Mouse (Mus musculus) limb, embryonic 13.5 days (tissue): ENCODE measurements around the gene Grb2. TPM values are rescaled to one million over a fixed set of nuclear protein-coding genes. Genes with fewer than 3 reads are reported as not detected.

Source experiments
- ATAC-seq: fragments of 200-750 bp; cut with Nextera tagmentation; 2 replicates; pipeline ENCODE4 v1.8.0; 2017; ENCODE audit warnings: low read depth, moderate number of reproducible peaks, moderate TSS enrichment; ENCODE audit not compliant: low FRiP score
- H3K27ac ChIP-seq: fragments of 300-500 bp; sonication (generic); 2 replicates; pipeline ENCODE4 v1.5.1; 2015; ENCODE audit warnings: inconsistent platforms, mild to moderate bottlenecking, moderate library complexity
- H3K27me3 ChIP-seq: fragments of 300-500 bp; sonication (generic); 2 replicates; pipeline ENCODE4 v1.6.1; 2015; ENCODE audit warnings: mild to moderate bottlenecking, inconsistent platforms
- H3K36me3 ChIP-seq: fragments of 300-500 bp; sonication (generic); 2 replicates; pipeline ENCODE4 v1.6.1; 2015; ENCODE audit warnings: inconsistent platforms, mild to moderate bottlenecking, moderate library complexity
- H3K4me1 ChIP-seq: fragments of 300-500 bp; sonication (generic); 2 replicates; pipeline ENCODE4 v1.6.1; 2015; ENCODE audit warnings: inconsistent platforms
- H3K4me2 ChIP-seq: fragments of 300-500 bp; sonication (generic); replicated peaks from 2 replicates; pipeline ENCODE4 v1.6.1; 2015; ENCODE audit warnings: inconsistent platforms, mild to moderate bottlenecking, moderate library complexity
- H3K4me3 ChIP-seq: fragments of 300-500 bp; sonication (generic); 2 replicates; pipeline ENCODE4 v1.5.1; 2015; ENCODE audit warnings: moderate library complexity, mild to moderate bottlenecking, inconsistent platforms
- H3K9ac ChIP-seq: fragments of 300-500 bp; sonication (generic); 2 replicates; pipeline ENCODE4 v1.6.1; 2015; ENCODE audit warnings: mild to moderate bottlenecking, inconsistent platforms
- H3K9me3 ChIP-seq: fragments of 300-500 bp; sonication (generic); 2 replicates; pipeline ENCODE4 v1.6.1; 2016; ENCODE audit warnings: inconsistent platforms
- WGBS: fragments of 180-500 bp; shearing (Covaris S2); methylation state at CpG from one replicate; pipeline ENCODE4 v1.1.7; 2015; 5-methylcytosine and 5-hydroxymethylcytosine counted together
- polyA plus RNA-seq: library from polyadenylated mRNA; unstranded; fragments of >200 nt; fragmentation: Nextera tagmentation; extraction: Ambion mirVana; gene quantifications from 2 replicates; pipeline ENCODE4 v1.2.1, GENCODE M21; 2015

Grb2 gene
- polyA plus RNA-seq, 1 experiment from 2014 or later: 102 TPM

GRCm38 (mm10) chr11:115615108-115615825 lies 93.1 kb downstream of the Grb2 start:
- H3K9me3 ChIP-seq: no peaks in the 10 kb centered on the region
- H3K4me3 ChIP-seq: no peak overlapping the region
- no peaks in the 10 kb centered on the region for H3K27me3 ChIP-seq
- no peak for ATAC-seq
- H3K36me3 ChIP-seq: peaks cover 42% of the 10 kb centered on the region
- 84% methylated on average over 15 of the region's 15 CpGs for WGBS
- peak overlapping the region; percentile 31; the same call in 1 of the 2 replicates for H3K9ac ChIP-seq
- H3K4me1 ChIP-seq: peaks cover 18% of the 10 kb centered on the region
- no peak overlapping the region for H3K27ac ChIP-seq
- H3K4me2 ChIP-seq: no peak overlapping the region

GRCm38 (mm10) chr11:115614346-115615107 lies 93.9 kb downstream of the Grb2 start:
- Histone ChIP-seq H3K4me3 (no peak overlapping the region), H3K4me1 (peaks cover 18% of the 10 kb centered on the region), H3K27me3 (no peaks in the 10 kb centered on the region), H3K4me2 (no peak overlapping the region), H3K27ac (no peak overlapping the region), H3K36me3 (peaks cover 40% of the 10 kb centered on the region), H3K9ac (no peak overlapping the region), H3K9me3 (no peaks in the 10 kb centered on the region)
- WGBS: 86% methylated on average over 10 of the region's 10 CpGs
- no peak for ATAC-seq

GRCm38 (mm10) chr11:115613138-115613945 lies 95.1 kb downstream of the Grb2 start:
- Histone ChIP-seq H3K4me3 (peak overlapping the region; percentile 63), H3K27me3 (no peaks in the 10 kb centered on the region), H3K4me2 (peak overlapping the region; percentile 81), H3K9ac (peak overlapping the region; percentile 70), H3K27ac (peak overlapping the region; percentile 86), H3K9me3 (no peaks in the 10 kb centered on the region), H3K36me3 (peaks cover 44% of the 10 kb centered on the region), H3K4me1 (peaks cover 18% of the 10 kb centered on the region)
- no peak; the same call in 1 of the 2 replicates for ATAC-seq
- WGBS: under 1% methylated on average over 16 of the region's 16 CpGs

GRCm38 (mm10) chr11:115612410-115613137 lies 95.8 kb downstream of the Grb2 start, which contains the start of gene Mif4gd:
Gene Mif4gd, minus strand, starts transcription at chr11:115612969.
- H3K27me3 ChIP-seq: no peaks in the 10 kb centered on the region
- no peaks in the 10 kb centered on the region for H3K9me3 ChIP-seq
- H3K36me3 ChIP-seq: peaks cover 51% of the 10 kb centered on the region
- peak within 1 kb of the TSS; percentile 81 for H3K4me2 ChIP-seq
- H3K4me1 ChIP-seq: peaks cover 18% of the 10 kb centered on the region
- peak within 1 kb of the TSS; percentile 70 for H3K9ac ChIP-seq
- ATAC-seq: peak; percentile 82
- H3K27ac ChIP-seq: peak within 1 kb of the TSS; percentile 86
- peak within 1 kb of the TSS; percentile 63 for H3K4me3 ChIP-seq
- WGBS: under 1% methylated on average over 53 of the region's 80 CpGs

- Histone ChIP-seq H3K4me1 (peaks cover 18% of the 10 kb centered on the region), H3K9me3 (no peaks in the 10 kb centered on the region), H3K36me3 (peaks cover 51% of the 10 kb centered on the region), H3K27me3 (no peaks in the 10 kb centered on the region), H3K4me2 (peak overlapping the region; percentile 81), H3K27ac (peak overlapping the region; percentile 52; the same call in 1 of the 2 replicates), H3K9ac (peak overlapping the region; percentile 70), H3K4me3 (peak overlapping the region; percentile 63)
- ATAC-seq: peak; percentile 42; the same call in 1 of the 2 replicates
- under 1% methylated on average over 13 of the region's 13 CpGs for WGBS
Measured at GRCm38 (mm10) chr11:115612059-115612409, 96.4 kb downstream of the Grb2 start.

GRCm38 (mm10) chr11:115611173-115611572 lies 97.2 kb downstream of the Grb2 start:
- ATAC-seq: no peak
- 58% methylated on average over 6 of the region's 6 CpGs for WGBS
- Histone ChIP-seq H3K36me3 (peaks cover 55% of the 10 kb centered on the region), H3K27ac (no peak overlapping the region), H3K27me3 (no peaks in the 10 kb centered on the region), H3K9me3 (no peaks in the 10 kb centered on the region), H3K4me1 (peaks cover 18% of the 10 kb centered on the region), H3K4me2 (peak overlapping the region; percentile 81; the same call in 1 of the 2 replicates), H3K4me3 (peak overlapping the region; percentile 63; the same call in 1 of the 2 replicates), H3K9ac (no peak overlapping the region; the same call in 1 of the 2 replicates)

GRCm38 (mm10) chr11:115609576-115609975 lies 98.8 kb downstream of the Grb2 start:
- H3K4me2 ChIP-seq: no peak overlapping the region
- peaks cover 31% of the 10 kb centered on the region for H3K4me1 ChIP-seq
- peaks cover 50% of the 10 kb centered on the region for H3K36me3 ChIP-seq
- H3K27ac ChIP-seq: no peak overlapping the region
- H3K27me3 ChIP-seq: no peaks in the 10 kb centered on the region
- no peak overlapping the region for H3K4me3 ChIP-seq
- WGBS: 78% methylated on average over 3 of the region's 3 CpGs
- H3K9ac ChIP-seq: no peak overlapping the region
- H3K9me3 ChIP-seq: no peaks in the 10 kb centered on the region
- no peak for ATAC-seq

- H3K9ac ChIP-seq: no peak overlapping the region
- no peak overlapping the region for H3K4me2 ChIP-seq
- no peaks in the 10 kb centered on the region for H3K9me3 ChIP-seq
- WGBS: 83% methylated on average over 23 of the region's 23 CpGs
- H3K4me1 ChIP-seq: peaks cover 29% of the 10 kb centered on the region
- no peak for ATAC-seq
- no peak overlapping the region for H3K4me3 ChIP-seq
- no peaks in the 10 kb centered on the region for H3K27me3 ChIP-seq
- no peak overlapping the region for H3K27ac ChIP-seq
- peaks cover 47% of the 10 kb centered on the region for H3K36me3 ChIP-seq
Measured at GRCm38 (mm10) chr11:115608421-115609399, 99.7 kb downstream of the Grb2 start.

- ATAC-seq: no peak
- Histone ChIP-seq H3K36me3 (peaks cover 53% of the 10 kb centered on the region), H3K27me3 (no peaks in the 10 kb centered on the region), H3K4me3 (no peak overlapping the region), H3K27ac (no peak overlapping the region), H3K9me3 (no peaks in the 10 kb centered on the region), H3K4me1 (peaks cover 31% of the 10 kb centered on the region), H3K9ac (no peak overlapping the region), H3K4me2 (no peak overlapping the region)
- 93% methylated on average over 18 of the region's 18 CpGs for WGBS
Measured at GRCm38 (mm10) chr11:115606733-115607132, 101.7 kb downstream of the Grb2 start.

- Histone ChIP-seq H3K36me3 (peaks cover 58% of the 10 kb centered on the region), H3K9me3 (no peaks in the 10 kb centered on the region), H3K4me1 (peaks cover 32% of the 10 kb centered on the region), H3K27me3 (no peaks in the 10 kb centered on the region), H3K27ac (peak overlapping the region; percentile 83), H3K4me2 (peak overlapping the region; percentile 97), H3K9ac (peak overlapping the region; percentile 97), H3K4me3 (peak overlapping the region; percentile 98)
- under 1% methylated on average over 26 of the region's 26 CpGs for WGBS
- ATAC-seq: peak; percentile 30
Measured at GRCm38 (mm10) chr11:115604304-115604696, 104.1 kb downstream of the Grb2 start.
